Mouse (Mus musculus): ENCODE measurements around the gene Me3.

Me3 gene

DNA sequence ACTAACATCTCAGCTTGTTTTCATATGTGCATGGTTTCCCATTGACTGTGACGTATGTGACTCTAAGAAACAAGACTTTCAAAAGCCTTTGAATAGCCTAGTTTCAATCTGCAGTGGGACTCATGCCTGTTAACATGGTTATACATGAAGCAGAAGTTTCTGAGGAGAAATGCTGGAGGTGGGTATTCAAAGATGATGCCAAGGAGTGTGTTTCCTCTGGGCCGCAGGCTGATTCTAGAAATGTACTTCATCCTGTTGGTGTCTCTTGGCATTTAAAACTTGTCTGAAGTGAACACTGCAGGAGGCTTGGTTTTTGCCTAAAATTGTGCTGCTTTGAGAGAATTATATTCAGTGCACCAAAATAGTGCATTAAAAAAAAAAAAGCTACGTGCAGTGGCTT lies 34.2 kb downstream of the Me3 start:
- no peak for DNase-seq (ENCODE audit: low read depth, low spot score)

DNA sequence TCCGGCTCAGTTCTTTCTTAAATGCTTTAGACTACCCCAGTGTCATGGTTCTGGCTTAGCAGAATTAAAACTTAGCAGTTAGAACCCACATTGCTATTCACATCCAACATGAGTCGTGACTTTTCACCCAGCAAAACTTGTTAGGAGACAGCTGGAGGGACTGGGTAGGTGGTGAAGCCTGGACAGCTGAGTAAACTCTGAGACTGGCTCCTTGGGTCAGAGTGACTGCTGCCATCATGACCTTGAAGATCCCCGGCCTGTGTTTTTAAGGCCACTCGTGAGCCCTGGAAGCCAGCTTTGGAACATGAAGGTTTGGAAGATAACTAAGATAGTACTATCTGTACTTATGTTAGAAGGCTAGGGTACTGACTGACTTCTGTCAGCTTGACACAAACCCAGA lies 35.4 kb downstream of the Me3 start:
- no peak for DNase-seq (ENCODE audit: low read depth, low spot score)

DNA sequence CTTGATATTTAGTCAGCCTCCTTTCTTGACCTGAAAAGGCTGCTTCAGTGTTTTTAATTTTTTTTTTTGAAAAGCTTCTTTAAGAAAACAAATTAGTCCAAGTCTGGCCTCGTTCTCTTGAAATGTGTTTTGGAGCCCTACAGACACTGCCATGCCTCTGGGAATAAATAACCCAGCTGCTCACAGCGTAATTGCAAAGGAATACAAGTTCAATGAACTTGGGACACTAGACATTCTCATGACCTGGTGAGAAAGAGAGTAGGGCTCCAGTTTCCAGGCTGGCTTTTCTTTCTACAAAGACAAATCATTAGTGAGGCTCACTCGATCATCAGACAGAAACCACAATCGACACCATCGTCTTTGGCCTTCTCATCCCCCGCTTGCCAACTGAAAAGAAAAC lies 37.3 kb downstream of the Me3 start:
- no peak for DNase-seq (ENCODE audit: low read depth, low spot score)

DNA sequence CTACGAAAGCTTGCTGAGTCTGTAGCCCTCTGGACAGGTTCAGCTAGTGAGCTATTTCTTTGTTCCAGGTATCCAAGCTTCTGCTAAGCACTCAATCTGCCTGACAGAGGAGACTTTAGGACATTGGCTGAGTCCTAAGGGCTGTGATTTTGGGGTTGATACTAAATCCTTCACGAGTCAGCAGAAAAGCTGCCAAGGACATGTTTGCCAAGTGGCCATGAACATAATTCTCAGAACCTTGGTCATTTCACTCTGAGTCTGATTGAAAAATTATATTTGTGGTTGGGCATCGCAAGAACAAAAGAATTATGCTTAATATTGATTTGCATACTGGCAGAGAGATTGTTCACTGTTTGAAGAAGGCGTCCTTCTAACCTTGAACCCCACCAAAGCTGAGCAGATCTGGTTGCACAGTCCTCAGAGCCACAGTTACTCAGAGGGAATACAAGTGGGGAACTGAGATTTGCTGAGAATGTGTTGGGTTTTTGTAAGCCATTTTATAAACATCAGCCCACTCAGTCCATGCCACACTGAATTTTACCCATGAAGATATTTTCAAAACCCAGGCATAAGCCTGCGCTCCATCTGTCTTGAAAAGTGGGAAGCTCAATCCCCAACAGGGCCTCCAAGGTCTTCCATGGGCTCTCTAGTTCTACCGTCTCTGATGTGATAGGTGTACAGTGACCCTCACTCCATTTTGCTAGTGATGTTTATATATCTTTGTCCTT lies 39.1 kb downstream of the Me3 start:
- no peak for DNase-seq (ENCODE audit: low read depth, low spot score)

DNA sequence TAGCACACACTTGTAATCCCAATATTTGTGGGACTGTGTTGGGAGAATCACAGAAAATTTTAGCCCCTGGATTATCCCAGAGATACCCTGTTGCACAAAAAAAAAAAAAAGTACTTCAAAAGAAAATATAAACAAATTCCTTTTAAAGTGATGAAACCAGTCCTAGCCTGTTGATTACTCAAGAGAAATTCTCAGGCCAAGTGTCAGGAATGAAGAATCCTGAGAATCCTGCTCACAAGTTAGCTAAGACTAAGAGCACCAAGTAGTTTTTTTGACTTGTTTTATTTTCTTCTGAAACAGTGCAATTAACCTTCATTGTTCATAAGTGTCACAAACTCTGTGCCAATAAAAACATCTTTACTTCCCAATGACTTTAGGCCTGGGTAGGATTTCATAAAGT lies 44.0 kb downstream of the Me3 start:
- DNase-seq (ENCODE audit: low read depth, low spot score), result no peak

DNA sequence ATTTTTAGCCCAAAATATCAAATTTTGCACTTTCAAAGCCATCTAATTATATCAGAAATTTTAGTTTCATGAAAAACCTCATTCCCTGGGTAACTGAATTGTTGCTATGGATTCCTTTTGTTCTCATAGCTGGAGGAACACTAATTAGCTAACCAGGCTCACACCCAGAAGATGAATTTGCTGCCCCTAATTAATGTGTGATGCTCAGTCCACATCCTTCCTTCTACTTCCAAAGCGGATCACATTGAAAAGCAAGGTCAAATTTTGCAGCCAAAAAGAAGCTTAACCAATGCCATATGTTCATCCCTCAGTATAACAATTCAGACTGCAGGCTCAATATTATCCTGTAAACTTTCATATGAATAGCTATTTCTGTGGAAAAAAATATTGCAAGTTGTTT lies 45.7 kb downstream of the Me3 start:
- no peak for DNase-seq (ENCODE audit: low read depth, low spot score)

DNA sequence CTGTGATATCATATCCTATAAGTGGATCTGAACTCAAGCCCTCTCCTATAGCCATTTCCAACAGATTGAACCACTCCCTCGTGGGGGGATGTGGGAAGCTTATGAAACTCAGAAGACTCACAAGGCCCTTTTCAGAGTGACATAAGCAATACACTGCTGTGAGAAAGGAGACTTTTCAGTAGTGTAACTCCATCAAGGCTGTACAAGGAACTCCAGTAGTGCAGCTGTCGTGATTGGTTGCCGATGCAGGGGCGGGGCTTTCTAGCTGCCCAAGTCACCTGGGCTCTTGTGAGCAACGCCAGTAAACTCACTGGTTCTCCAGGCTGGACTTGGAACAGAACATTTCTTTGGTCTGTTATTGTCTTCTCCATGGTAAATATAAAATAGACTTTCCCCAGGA lies 46.5 kb downstream of the Me3 start:
- DNase-seq (ENCODE audit: low read depth, low spot score), result no peak

DNA sequence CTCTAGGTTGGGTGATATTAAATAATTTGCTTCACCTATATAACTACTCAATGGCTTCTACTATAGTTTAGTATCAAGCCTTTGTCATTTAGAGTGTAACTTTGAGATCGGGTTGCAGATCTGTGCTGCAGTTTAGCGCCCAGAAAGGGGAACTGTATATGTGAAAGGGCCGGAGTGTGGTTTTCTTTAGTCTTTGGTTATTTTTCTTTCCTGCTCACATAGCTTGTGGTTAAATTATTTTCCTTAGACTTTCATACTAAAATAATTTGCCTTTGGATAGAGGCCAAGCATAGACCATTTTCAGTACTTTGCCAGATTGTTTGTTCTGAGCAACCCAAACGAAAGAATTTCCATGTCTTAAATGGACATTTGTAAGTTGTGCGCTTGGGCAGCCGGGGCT lies 46.9 kb downstream of the Me3 start:
- DNase-seq (ENCODE audit: low read depth, low spot score), result no peak

DNA sequence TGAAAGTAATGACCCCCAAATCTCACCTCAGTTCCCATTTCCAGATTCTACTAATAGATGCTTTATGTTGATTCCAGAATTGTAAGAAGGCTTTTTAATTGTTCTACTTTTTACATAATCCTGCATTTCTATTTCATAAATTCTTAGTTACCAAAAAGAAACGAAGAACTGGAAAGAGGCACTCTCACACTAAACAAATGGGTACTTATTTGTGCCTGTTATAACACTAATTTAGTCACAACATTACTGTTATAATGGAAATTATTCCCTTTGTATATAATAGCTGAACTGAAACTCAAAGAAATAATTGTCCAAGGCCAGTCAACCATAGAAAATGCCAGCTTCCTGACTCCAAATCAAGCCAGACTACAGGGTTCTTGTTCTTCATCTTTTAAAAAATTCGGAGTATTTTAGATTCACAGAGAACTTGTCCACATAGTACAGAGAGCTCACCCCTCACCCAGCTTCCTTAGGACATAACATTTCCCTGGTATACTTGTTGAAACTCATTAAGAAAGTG lies 47.5 kb downstream of the Me3 start:
- no peak for DNase-seq (ENCODE audit: low read depth, low spot score)

DNA sequence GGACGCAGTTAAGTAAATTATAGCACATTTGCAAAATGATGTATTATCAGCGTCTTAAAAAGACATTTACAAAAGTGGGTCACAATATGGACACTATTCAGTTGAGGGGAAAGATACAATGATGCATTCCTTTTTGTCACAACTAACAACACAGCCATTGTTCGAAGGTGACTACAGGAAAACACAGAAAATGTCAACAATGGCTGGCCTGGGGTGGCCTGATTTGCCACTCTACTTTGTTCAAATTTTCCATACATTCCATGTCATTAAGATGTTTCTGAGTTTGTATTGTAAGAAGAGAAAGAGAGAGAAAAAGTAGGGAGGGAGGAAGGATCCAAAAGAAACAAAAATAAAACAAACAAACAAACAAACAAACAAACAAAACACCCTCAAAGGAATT lies 48.7 kb downstream of the Me3 start:
- no peak for DNase-seq (ENCODE audit: low read depth, low spot score)

DNA sequence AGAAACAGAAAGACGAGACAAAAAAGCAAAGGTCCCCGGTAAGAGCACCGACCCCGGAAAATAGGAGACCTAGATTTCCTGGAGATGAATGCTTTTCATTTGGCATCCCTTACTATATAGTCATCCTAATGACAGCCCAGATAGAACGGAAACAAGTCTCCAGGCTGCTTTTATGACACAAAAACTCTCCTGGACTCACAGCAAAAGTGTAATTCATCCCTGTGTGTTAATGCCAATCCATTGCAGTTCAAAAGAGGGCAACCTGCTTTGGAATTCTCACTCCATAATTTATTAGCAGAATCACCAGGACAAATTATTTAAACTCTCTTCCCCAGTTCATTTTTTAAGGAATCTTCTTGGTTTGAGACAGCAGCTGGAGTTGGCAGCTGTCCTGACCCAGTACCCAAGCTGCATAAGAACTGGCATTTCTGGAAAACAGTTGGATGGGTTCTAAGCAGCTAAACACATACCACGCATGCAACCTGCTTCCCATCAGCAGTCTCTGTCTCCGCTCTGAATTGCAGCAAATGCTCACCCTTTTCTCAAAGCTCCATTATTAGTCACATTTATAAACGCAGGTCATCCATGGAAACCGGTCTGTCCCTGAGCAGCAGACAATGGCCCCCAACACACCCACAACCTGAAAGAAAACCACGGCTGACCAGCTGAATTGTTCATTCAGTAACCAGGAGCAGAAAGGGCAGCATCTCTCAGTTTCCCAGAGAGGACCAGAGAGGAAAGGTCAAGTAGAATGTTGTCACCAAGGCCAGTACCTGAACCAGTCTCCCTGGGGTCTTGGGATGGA lies 49.7 kb downstream of the Me3 start:
- no peak for DNase-seq (ENCODE audit: low read depth, low spot score)

DNA sequence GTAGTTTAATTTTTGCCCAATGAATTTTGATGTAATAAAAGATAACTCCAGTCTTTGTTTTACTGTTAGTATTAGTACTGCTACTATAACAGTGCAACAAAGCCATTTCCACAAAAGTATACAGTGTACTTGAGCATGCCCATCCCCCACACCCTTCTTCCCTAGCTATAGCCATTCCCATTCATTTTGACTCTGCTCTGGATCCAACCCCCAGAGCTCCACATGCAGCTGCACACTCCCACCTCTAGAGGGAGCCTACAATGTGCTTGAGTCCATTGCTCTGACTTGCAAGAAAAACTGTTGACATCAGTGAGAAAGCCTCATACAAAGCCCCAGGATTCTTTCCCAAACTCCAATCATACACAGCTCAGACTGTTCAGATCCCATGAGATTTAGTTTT lies 66.0 kb downstream of the Me3 start:
- no peak for DNase-seq (ENCODE audit: low read depth, low spot score)

DNA sequence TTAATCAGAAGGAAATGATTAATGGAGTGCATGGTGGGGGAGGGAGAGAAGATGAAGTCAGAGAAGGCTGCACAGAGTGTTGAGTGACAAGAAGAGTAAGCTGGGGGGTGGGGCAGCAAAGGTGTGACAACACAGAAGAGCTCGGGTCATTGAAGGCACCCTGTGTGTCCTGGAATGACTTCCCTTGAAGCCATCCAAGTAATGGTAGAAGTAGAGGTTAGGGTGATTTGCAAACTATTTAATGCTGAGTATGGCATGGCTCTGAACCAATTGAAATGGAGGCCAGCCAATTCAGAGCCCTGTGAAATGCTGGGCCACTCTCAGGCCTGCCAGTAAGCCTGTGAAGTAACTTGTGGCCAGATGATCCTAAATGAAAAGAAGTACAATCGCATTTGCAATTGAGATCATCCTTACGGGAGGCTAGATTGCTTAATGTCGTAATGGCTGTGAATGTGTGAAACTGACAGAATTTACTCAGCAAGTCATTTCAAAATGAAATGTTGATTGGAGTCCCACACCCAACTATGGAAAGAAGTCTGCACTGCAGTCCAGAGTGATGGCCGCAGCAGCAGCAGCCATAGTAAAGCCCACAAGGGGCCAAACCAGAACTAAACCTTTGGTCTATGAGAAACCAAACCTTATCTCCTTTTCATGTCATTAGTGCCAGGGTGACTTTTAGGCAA lies 67.6 kb downstream of the Me3 start:
- DNase-seq (ENCODE audit: low read depth, low spot score), result no peak

DNA sequence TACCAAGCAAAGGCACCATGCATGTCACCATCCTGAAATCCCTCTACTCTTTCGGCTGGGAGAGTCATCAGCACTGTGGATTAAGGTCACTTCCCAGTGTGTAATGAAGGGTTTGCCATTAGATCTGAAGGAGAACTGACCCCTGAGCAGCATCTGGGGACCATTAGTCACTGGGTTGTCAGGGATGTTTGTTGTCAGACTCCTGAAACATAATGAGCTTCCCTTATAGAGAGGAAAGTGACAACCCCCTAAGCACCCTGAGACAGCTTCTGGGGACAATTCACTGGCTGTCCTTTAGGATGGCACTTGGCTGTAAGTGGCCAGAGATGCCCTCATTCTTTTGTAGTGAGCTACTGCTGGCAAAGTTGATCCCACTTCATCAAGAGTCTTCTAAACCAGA lies 68.3 kb downstream of the Me3 start:
- DNase-seq (ENCODE audit: low read depth, low spot score), result no peak

DNA sequence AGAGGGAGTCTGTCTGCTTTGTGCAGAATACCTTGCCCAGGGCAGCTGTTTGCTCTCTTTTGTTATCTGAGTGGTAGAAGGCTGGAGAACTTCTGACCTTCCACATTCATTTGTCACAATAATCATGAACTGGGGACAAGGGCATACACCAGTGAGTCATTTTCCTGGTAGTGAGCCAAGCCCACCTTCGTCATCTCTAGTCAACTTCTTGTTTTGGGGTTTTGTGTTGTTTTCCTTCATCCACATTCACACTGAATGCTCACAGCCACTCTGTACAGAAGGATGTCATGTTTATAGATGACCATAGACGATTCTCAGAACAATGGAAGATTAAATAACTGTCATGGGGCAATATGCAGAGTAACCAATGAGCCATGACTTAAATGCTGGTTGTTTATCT lies 78.6 kb downstream of the Me3 start:
- DNase-seq (ENCODE audit: low read depth, low spot score), result no peak

DNA sequence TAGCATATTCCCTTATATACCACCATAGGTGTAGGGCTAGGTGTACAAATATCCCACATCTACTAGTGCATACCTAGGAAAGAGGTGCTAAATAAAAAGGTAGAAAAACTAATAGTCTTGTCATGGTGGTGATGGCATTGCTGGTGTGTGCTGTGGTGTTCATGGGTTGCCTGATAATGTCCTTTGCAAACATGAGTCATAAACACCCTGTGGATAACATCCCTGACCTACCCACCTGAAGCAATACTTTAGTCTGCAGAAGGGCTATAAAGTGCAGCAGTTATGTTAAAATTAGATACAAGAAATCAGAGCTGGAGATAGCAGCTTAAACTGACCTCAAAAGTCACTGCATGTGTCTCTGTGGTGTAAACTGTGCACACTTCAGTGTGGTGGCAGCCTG lies 80.9 kb downstream of the Me3 start:
- no peak for DNase-seq (ENCODE audit: low read depth, low spot score)

DNA sequence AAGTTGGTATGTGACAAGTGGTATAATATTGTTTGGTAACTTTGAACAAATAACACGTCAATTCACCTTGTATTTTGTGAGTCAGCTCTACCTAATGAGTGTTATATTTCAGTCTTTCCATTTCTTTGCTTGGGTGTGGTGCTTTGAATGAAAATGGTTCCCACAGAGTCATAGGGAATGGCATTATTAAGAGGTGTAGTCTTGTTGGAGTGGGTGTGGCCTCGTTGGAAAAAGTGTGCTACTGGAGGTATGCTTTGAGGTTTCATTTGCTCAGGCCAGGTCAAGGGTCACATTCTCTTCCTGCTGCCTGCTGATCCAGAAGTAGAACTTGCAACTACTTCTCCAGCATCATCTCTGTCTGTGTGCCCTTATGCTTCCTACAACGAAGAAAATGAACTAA lies 84.0 kb downstream of the Me3 start:
- no peak for DNase-seq (ENCODE audit: low read depth, low spot score)

DNA sequence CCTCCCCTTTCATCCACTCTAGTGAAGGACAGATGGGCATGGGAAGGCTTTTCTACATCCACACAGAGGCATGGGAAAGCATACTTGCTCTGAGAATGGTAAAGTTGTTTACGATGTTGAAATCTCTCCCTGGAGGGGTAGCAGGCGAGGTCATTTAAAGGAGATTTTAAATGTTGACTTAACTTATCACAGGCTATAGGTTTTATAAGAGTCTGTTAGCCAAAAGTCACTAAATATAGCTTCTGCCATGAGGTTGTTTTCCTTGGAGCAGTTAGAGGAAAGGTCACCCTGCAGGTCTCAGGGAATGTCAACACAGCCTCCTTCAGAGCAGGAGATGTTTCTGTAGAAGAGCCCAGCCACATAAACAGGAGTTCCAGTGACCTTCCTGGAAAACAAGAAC lies 85.3 kb downstream of the Me3 start:
- no peak for DNase-seq (ENCODE audit: low read depth, low spot score)

DNA sequence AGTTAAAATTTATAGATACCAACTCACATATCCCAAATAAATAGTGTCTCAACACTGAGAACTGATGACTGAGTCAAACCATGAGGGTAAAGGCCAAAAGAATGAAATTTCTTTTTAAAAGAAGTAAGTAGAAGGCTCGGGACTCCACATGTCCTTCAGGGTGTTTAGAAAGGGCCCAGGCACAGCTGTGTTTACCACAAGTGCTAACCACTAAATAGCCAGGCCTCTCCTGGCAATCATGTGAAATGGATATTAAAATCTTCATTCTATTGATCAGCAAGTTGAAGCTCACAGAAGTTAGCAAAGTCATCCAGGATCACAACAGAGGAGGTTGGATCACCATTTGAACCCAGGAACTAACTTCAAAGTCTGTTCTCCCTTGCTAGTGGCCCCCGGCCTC lies 86.1 kb downstream of the Me3 start:
- no peak for DNase-seq (ENCODE audit: low read depth, low spot score)

DNA sequence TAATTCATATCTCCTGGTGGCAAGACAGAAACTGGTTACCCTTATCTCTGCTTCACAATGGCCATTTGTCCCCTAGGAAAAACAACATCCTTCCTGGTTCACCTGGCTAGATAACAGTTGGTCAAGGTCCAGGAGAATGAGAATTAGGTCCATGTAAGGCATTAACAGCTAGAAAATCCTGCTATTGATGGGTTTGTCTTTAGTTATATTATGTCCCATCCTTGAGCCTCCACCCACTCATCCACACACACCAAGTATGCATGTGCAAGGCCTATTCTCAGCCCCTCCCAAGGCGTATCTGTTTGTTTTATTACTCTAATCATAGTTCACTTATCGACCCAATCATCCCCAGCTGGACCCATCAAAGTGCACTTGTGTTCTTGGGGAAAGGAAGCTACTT lies 88.1 kb downstream of the Me3 start:
- DNase-seq (ENCODE audit: low read depth, low spot score), result no peak

DNA sequence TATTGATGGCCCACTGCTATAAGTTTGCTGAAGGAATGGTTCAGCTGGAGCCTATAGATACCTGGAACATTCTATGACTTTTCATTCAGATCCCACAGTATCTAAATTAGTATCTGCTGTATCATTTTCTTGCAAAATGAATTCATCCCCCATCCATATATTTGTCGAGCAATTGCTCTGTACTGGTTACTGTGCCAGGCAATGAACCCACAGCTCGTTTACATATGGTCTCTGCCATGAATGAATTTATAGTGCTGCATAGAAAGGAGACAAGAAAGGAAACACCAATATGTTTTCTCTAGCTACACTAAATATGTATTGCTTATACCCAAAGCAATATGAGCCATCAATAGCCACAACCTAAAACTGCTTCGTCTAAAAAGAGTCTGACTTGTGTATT lies 94.5 kb downstream of the Me3 start:
- DNase-seq (ENCODE audit: low read depth, low spot score), result no peak

DNA sequence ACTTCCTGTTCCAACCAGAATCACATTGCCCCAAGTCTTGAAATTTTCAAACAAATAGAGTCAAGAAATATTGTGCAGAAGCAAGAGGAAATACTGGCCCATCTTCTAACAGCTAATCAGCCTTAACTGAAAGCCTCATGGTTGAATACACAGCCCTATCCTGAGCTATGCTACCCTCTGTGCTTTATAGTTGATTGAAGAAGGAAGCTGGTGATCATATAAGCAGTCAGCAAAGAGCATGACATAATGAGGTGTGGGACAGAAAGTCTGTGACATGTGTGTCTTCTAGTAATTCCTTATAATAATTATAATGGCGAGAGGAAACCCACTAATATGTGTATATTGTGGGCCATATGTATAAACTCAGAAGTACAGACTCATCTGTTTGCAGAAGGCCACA lies 95.4 kb downstream of the Me3 start:
- DNase-seq (ENCODE audit: low read depth, low spot score), result no peak

DNA sequence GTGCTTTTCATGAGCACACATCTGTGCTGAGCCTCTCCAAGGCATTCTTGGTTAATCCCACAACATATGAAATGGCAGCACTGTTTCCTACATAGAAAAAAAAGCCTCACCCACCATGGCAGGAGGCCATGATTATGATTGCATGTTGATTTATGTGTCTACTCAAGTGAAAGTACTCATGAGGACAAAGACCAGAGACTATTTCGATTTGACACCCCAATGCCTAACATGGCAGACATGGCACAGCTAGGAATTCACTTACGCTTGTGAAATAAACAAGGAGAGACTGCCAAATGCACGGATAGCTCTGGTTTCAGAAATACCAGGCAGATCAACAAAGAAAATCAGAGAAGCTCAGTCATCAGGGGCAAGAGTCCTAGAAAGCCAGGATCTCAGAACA lies 96.2 kb downstream of the Me3 start:
- DNase-seq (ENCODE audit: low read depth, low spot score), result no peak

All from c-Kit-negative CD71-positive TER-119-positive erythroid progenitor cells, embryonic 14.5 days (primary cell).